Mouse (Mus musculus) olfactory bulb, adult 2 months (tissue): ENCODE data around the gene Rab11fip4. TPM values are rescaled to one million over a fixed set of nuclear protein-coding genes. Genes with fewer than 3 reads are reported as not detected.

ENCODE experiments used
- H3K27ac ChIP-seq: fragments of 200-500 bp; 2 replicates; pipeline ENCODE4 v1.5.1; 2012; ENCODE audit warnings: low read depth, low read length; ENCODE audit not compliant: insufficient read depth
- H3K4me1 ChIP-seq: fragments of 200-500 bp; 2 replicates; pipeline ENCODE4 v1.6.1; 2012; ENCODE audit warnings: low read length; ENCODE audit not compliant: control insufficient read depth, insufficient read depth
- H3K4me3 ChIP-seq: fragments of 200-500 bp; 2 replicates; pipeline ENCODE4 v1.5.1; 2012; ENCODE audit warnings: mild to moderate bottlenecking, low read depth, low read length, moderate library complexity; ENCODE audit not compliant: insufficient read depth
- CTCF ChIP-seq: fragments of 200-500 bp; IDR thresholded peaks from 2 replicates; pipeline ENCODE4 v1.5.1; 2012; ENCODE audit warnings: low read depth, mild to moderate bottlenecking, low read length, moderate library complexity; ENCODE audit not compliant: insufficient read depth
- POLR2A ChIP-seq: fragments of 200-500 bp; IDR thresholded peaks from 2 replicates; pipeline ENCODE4 v1.6.1; 2012; ENCODE audit warnings: mild to moderate bottlenecking, low read depth, low read length, moderate library complexity; ENCODE audit not compliant: insufficient read depth
- WGBS: fragments of 180-500 bp; shearing (Covaris S2); methylation state at CpG from one replicate; pipeline ENCODE4 v1.1.7; 2018; 5-methylcytosine and 5-hydroxymethylcytosine counted together
- polyA plus RNA-seq: library from polyadenylated mRNA; stranded (reverse); fragments of >200 nt; gene quantifications from 2 replicates; pipeline ENCODE4 v1.2.4, GENCODE M21; 2012; ENCODE audit warnings: low replicate concordance; ENCODE audit not compliant: missing spikeins, insufficient read depth, insufficient read length

The Rab11fip4 gene
- polyA plus RNA-seq, 1 experiment: 98.8 TPM

- WGBS: 63% methylated on average over 20 of the region's 20 CpGs
- TF ChIP-seq CTCF (no peak), POLR2A (no peak)
- Histone ChIP-seq H3K4me1 (peaks cover 72% of the 10 kb centered on the region), H3K4me3 (no peak overlapping the region), H3K27ac (peak overlapping the region; percentile 47; the same call in 1 of the 2 replicates)
Measured at GRCm38 (mm10) chr11:79678363-79679153, 87.5 kb downstream of the Rab11fip4 start.

GRCm38 (mm10) chr11:79679929-79680328, 88.9 kb downstream of the Rab11fip4 start:
- Histone ChIP-seq H3K4me3 (no peak overlapping the region), H3K27ac (no peak overlapping the region), H3K4me1 (peaks cover 60% of the 10 kb centered on the region)
- TF ChIP-seq POLR2A (no peak), CTCF (no peak)
- WGBS: 85% methylated on average over 5 of the region's 5 CpGs

GRCm38 (mm10) chr11:79680559-79680958, 89.5 kb downstream of the Rab11fip4 start:
- WGBS: 73% methylated on average over 11 of the region's 11 CpGs
- no peak for TF ChIP-seq POLR2A
- TF ChIP-seq CTCF: no peak
- Histone ChIP-seq H3K4me3 (no peak overlapping the region), H3K4me1 (peaks cover 55% of the 10 kb centered on the region), H3K27ac (no peak overlapping the region)

GRCm38 (mm10) chr11:79681182-79681581, 90.2 kb downstream of the Rab11fip4 start:
- peaks cover 49% of the 10 kb centered on the region for H3K4me1 ChIP-seq
- WGBS: 63% methylated on average over 5 of the region's 5 CpGs
- H3K4me3 ChIP-seq: no peak overlapping the region
- no peak for TF ChIP-seq CTCF
- TF ChIP-seq POLR2A: no peak
- no peak overlapping the region for H3K27ac ChIP-seq

- Histone ChIP-seq H3K4me3 (no peak overlapping the region), H3K27ac (no peak overlapping the region), H3K4me1 (peaks cover 47% of the 10 kb centered on the region)
- 44% methylated on average over 3 of the region's 3 CpGs for WGBS
- no peak for TF ChIP-seq CTCF
- no peak for TF ChIP-seq POLR2A
Measured at GRCm38 (mm10) chr11:79681798-79682197, 90.8 kb downstream of the Rab11fip4 start.

- Histone ChIP-seq H3K4me1 (peaks cover 16% of the 10 kb centered on the region), H3K4me3 (no peak overlapping the region), H3K27ac (no peak overlapping the region)
- TF ChIP-seq CTCF (no peak), POLR2A (no peak)
- 86% methylated on average over 11 of the region's 11 CpGs for WGBS
Measured at GRCm38 (mm10) chr11:79685109-79685508, 94.1 kb downstream of the Rab11fip4 start.

- WGBS: 62% methylated on average over 26 of the region's 26 CpGs
- TF ChIP-seq POLR2A (no peak), CTCF (peak; percentile 84)
- peaks cover 14% of the 10 kb centered on the region for H3K4me1 ChIP-seq
- no peak overlapping the region for H3K27ac ChIP-seq
- H3K4me3 ChIP-seq: no peak overlapping the region
Measured at GRCm38 (mm10) chr11:79686501-79687121, 95.6 kb downstream of the Rab11fip4 start.

- 93% methylated on average over 1 of the region's 1 CpGs for WGBS
- Histone ChIP-seq H3K4me3 (no peak overlapping the region), H3K4me1 (peaks cover 12% of the 10 kb centered on the region; the same call in 1 of the 2 replicates), H3K27ac (no peak overlapping the region)
- no peak for TF ChIP-seq POLR2A
- TF ChIP-seq CTCF: no peak
Measured at GRCm38 (mm10) chr11:79689916-79690315, 98.9 kb downstream of the Rab11fip4 start.

GRCm38 (mm10) chr11:79691513-79691912, 100.5 kb downstream of the Rab11fip4 start:
- Histone ChIP-seq H3K4me3 (no peak overlapping the region), H3K4me1 (peaks cover 13% of the 10 kb centered on the region), H3K27ac (no peak overlapping the region; the same call in 1 of the 2 replicates)
- 39% methylated on average over 9 of the region's 9 CpGs for WGBS
- TF ChIP-seq CTCF: no peak
- no peak for TF ChIP-seq POLR2A
